In genomic region chr1:86021365-86021989, GRCm38 (mm10) we compare ENCODE assay signal across 9 mouse cellular contexts. TPM values are rescaled to one million over a fixed set of nuclear protein-coding genes. Genes with fewer than 3 reads are reported as not detected.
DNase-seq lines count a peak whose midpoint lies in the region; ATAC-seq and TF ChIP-seq lines count a peak whose summit lies in the region.
"Had no signal": no experiment of that assay in that cellular context is flagged by ENCODE, and none has a peak within 500 bp of the region (broad histone marks: within the 10 kb centered on the region; RNA-seq: fewer than 3 reads in every experiment).

No protein-coding gene starts in this region.

- no peak for ATAC-seq in cerebellum, adult (ENCODE audit: insufficient number of reproducible peaks, low FRiP score, low TSS enrichment)

- H3K9ac ChIP-seq in ES-E14 (ENCODE audit: insufficient read depth, low read depth, low read length, poor library complexity, severe bottlenecking): peak overlapping the region; percentile 15; the same call in 1 of the 2 replicates
- H3K9ac ChIP-seq: heart, embryonic 15.5 days had no signal

- in situ Hi-C loops in ES-E14 (cut with MboI; ENCODE audit: low sequenced_read_pairs in 2 of 2, unreplicated experiment in 2 of 2): no loop called here

- intact Hi-C loops in left cerebral cortex, postnatal 25 days (cut with DNase I): loop anchor here (5.0 kb wide), 1 partner anchor 149 kb away; no protein-coding TSS in a partner anchor

- peaks cover 0 to 3% of the 10 kb centered on the region in 2 experiments; a peak in 1 of 4 replicates for H3K4me1 ChIP-seq in ES-E14 (ENCODE audit: control insufficient read depth in 2 of 2, insufficient read depth in 2 of 2, low read length in 2 of 2, poor library complexity in 1 of 2)

- peak overlapping the region; percentile 18 to 43 for H3K4me3 ChIP-seq in ES-E14 (ENCODE audit: insufficient read depth in 1 of 2, low read depth in 1 of 2, low read length in 2 of 2, poor library complexity in 1 of 2, severe bottlenecking in 1 of 2)
- H3K4me3 ChIP-seq: heart, embryonic 15.5 days had no signal

- H3K27ac ChIP-seq in ES-E14 (ENCODE audit: insufficient read depth, low read depth, low read length, poor library complexity, severe bottlenecking): no peak overlapping the region
- H3K27ac ChIP-seq: heart, embryonic 15.5 days had no signal

- no peaks in the 10 kb centered on the region for H3K36me3 ChIP-seq in ES-E14 (ENCODE audit: control insufficient read depth, insufficient read depth, low read length, poor library complexity, severe bottlenecking)
- H3K36me3 ChIP-seq: heart, embryonic 15.5 days had no signal

- peak; percentile 32 to 38 for DNase-seq in cerebellum, postnatal 10 days
- DNase-seq in cerebellum, adult 9-10 months: no peak
- peak; percentile 50 to 86 for DNase-seq in left cerebral cortex, postnatal 25 days (ENCODE audit: low spot score in 2 of 2)
- DNase-seq in left cerebral cortex, adult 11 months (ENCODE audit: low spot score): no peak
- no peak for DNase-seq in ES-E14 (ENCODE audit: low read depth, low spot score)
- peak; percentile 38 for DNase-seq in right cerebral cortex, postnatal 14 days
- no peak for DNase-seq in layer of hippocampus, postnatal 25 days (ENCODE audit: extremely low spot score in 1 of 2, low spot score in 1 of 2)

- no peaks in the 10 kb centered on the region for H3K9me3 ChIP-seq in ES-E14 (ENCODE audit: control insufficient read depth, insufficient read depth, low read depth, low read length)
- H3K9me3 ChIP-seq: heart, embryonic 15.5 days had no signal

TF ChIP-seq in ES-E14, 5 proteins besides CTCF, POLR2A, EP300 and RAD21:
- TF ChIP-seq CHD2 (IDR thresholded peaks at IDR 0.05; ENCODE audit: low read depth, low read length): no peak
- TF ChIP-seq HCFC1 (IDR thresholded peaks at IDR 0.05; ENCODE audit: borderline replicate concordance, insufficient read depth, low read length): no peak
- no peak for TF ChIP-seq ZNF384 (IDR thresholded peaks at IDR 0.05; ENCODE audit: low read depth, low read length)
- no peak for TF ChIP-seq MAFK (IDR thresholded peaks at IDR 0.05; ENCODE audit: insufficient read depth, low read depth, low read length)
- TF ChIP-seq ZC3H11A (IDR thresholded peaks at IDR 0.05; ENCODE audit: borderline replicate concordance, low read depth, low read length): no peak
TF ChIP-seq in ES-E14: peak in this region for 0.

RNA-seq across cellular contexts. Expression of gene Spata3, which starts 4.9 kb away (rescaled TPM):
- total RNA-seq in left cerebral cortex, postnatal 25 days (2021): under 1 TPM; 0.41 to 0.57 TPM
- not detected in 2 replicates for total RNA-seq in ES-E14 (2012; rRNA removed)
- 1 to 10 TPM; 1.0 to 1.2 TPM for total RNA-seq in layer of hippocampus, postnatal 25 days (2021)

RNA-seq across cellular contexts. Expression of gene 2810459M11Rik, which starts 24.2 kb away (rescaled TPM):
- total RNA-seq in left cerebral cortex, postnatal 25 days (2021): 1 to 10 TPM; 7.2 to 8.0 TPM
- 0.48 and 0.67 TPM in 2 replicates for total RNA-seq in ES-E14 (2012; rRNA removed)
- 10 to 100 TPM; 10.2 to 14.4 TPM for total RNA-seq in layer of hippocampus, postnatal 25 days (2021)

RNA-seq across cellular contexts. Expression of gene Psmd1, which starts 42.7 kb away (rescaled TPM):
- total RNA-seq in left cerebral cortex, postnatal 25 days (2021): 100 to 1,000 TPM; 103 to 108 TPM
- total RNA-seq in ES-E14 (2012; rRNA removed): 114 and 177 TPM in 2 replicates
- total RNA-seq in layer of hippocampus, postnatal 25 days (2021): 100 to 1,000 TPM in 1 of 2 experiments, 10 to 100 TPM in 1; 97.9 to 109 TPM

Comparison
In these comparisons a context has a peak if more than half of its experiments do, and no peak if none do; other contexts are left out.
1. DNase-seq: peak in cerebellum, postnatal 10 days (2 of 2), left cerebral cortex, postnatal 25 days (2 of 2) and right cerebral cortex, postnatal 14 days (single experiment); none in cerebellum, adult 9-10 months (single experiment), left cerebral cortex, adult 11 months (single experiment), ES-E14 (single experiment) and layer of hippocampus, postnatal 25 days (0 of 2).